Mouse (Mus musculus) embryonic facial prominence, embryonic 15.5 days (tissue): ENCODE measurements around the gene Col4a1. TPM values are rescaled to one million over a fixed set of nuclear protein-coding genes. Genes with fewer than 3 reads are reported as not detected.

Source experiments
- ATAC-seq: fragments of 200-750 bp; cut with Nextera tagmentation; 2 replicates; pipeline ENCODE4 v1.8.0; 2017; ENCODE audit warnings: low read depth, moderate TSS enrichment; ENCODE audit not compliant: insufficient number of reproducible peaks, low FRiP score, low TSS enrichment
- H3K27ac ChIP-seq: fragments of 300-500 bp; sonication (generic); replicated peaks from 2 replicates; pipeline ENCODE4 v1.5.1; 2015; ENCODE audit warnings: mild to moderate bottlenecking, inconsistent platforms
- H3K27me3 ChIP-seq: fragments of 300-500 bp; sonication (generic); 2 replicates; pipeline ENCODE4 v1.6.1; 2015; ENCODE audit warnings: inconsistent platforms
- H3K36me3 ChIP-seq: fragments of 300-500 bp; sonication (generic); 2 replicates; pipeline ENCODE4 v1.6.1; 2015; ENCODE audit warnings: mild to moderate bottlenecking, inconsistent platforms
- H3K4me1 ChIP-seq: fragments of 300-500 bp; sonication (generic); 2 replicates; pipeline ENCODE4 v1.6.1; 2015; ENCODE audit warnings: inconsistent platforms
- H3K4me2 ChIP-seq: fragments of 300-500 bp; sonication (generic); replicated peaks from 2 replicates; pipeline ENCODE4 v1.6.1; 2015; ENCODE audit warnings: mild to moderate bottlenecking, inconsistent platforms
- H3K4me3 ChIP-seq: fragments of 300-500 bp; sonication (generic); replicated peaks from 2 replicates; pipeline ENCODE4 v1.5.1; 2015; ENCODE audit warnings: mild to moderate bottlenecking, inconsistent platforms
- H3K9ac ChIP-seq: fragments of 300-500 bp; sonication (generic); 2 replicates; pipeline ENCODE4 v1.6.1; 2015; ENCODE audit warnings: inconsistent platforms
- H3K9me3 ChIP-seq: fragments of 300-500 bp; sonication (generic); replicated peaks from 2 replicates; pipeline ENCODE4 v1.6.1; 2016; ENCODE audit warnings: inconsistent platforms
- WGBS: fragments of 180-500 bp; shearing (Covaris S2); methylation state at CpG from one replicate; pipeline ENCODE4 v1.1.7; 2015; 5-methylcytosine and 5-hydroxymethylcytosine counted together
- polyA plus RNA-seq: library from polyadenylated mRNA; unstranded; fragments of >200 nt; fragmentation: Nextera tagmentation; extraction: Ambion mirVana; gene quantifications from 2 replicates; pipeline ENCODE4 v1.2.1, GENCODE M21; 2015

The Col4a1 gene
- polyA plus RNA-seq, 1 experiment from 2014 or later, result 200 TPM

DNA sequence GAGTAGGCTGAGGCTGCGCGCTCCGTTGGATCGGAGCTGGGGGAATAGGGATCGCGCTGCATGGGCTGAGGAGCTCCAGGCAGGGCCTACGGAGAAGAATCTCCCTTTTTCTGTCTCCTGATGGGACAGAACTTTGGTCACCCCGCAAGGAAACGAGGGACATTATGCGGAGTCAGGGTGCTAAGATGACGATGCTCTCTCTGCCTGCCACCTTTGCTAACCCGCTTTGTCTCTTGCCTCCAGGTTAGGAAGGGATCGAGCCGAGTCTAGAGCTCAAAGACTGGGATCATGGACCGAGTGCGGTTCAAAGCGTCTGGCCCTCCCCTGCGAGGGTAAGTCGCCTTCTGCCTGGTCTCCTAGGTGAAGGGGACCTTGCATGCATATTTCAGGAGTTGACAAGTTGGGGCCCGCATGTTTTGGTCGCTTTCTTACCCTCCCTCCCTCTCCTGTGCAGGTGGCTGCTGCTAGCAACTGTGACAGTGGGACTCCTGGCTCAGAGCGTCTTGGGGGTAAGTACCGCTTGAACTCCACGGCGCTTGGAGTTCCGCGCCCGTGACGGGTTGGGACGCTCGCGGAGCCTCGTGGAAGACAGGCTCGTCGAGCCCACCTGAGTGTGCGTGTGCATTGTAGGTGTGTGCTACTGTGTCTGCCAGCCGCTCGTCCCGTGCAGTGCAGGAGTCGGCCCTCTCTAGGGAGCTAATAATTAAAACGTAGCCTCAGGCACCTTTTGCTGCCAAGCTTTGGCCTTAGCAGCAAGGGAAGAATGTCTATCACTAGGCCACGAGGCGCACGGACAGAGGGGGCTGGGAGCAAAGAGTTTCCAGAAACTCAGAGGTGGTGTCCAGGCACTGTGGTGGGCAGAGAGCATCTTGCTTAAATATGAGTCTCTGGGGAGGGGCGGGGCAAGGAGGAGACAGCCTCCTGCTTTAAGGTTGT lies 818 bp upstream of the Col4a1 start:
- H3K9ac ChIP-seq, result peak overlapping the region; percentile 85
- 3% methylated on average over 45 of the region's 45 CpGs for WGBS
- no peaks in the 10 kb centered on the region for H3K27me3 ChIP-seq
- H3K36me3 ChIP-seq, result 0 out of 2 replicates have a peak, but pooled peaks cover 3% of the 10 kb centered on the region
- ATAC-seq, result peak; percentile 37; the same call in 1 of the 2 replicates
- peaks cover 54% of the 10 kb centered on the region for H3K4me1 ChIP-seq
- peak overlapping the region; percentile 80 for H3K4me3 ChIP-seq
- no peaks in the 10 kb centered on the region for H3K9me3 ChIP-seq
- H3K27ac ChIP-seq, result peak overlapping the region; percentile 93
- peak overlapping the region; percentile 88 for H3K4me2 ChIP-seq

DNA sequence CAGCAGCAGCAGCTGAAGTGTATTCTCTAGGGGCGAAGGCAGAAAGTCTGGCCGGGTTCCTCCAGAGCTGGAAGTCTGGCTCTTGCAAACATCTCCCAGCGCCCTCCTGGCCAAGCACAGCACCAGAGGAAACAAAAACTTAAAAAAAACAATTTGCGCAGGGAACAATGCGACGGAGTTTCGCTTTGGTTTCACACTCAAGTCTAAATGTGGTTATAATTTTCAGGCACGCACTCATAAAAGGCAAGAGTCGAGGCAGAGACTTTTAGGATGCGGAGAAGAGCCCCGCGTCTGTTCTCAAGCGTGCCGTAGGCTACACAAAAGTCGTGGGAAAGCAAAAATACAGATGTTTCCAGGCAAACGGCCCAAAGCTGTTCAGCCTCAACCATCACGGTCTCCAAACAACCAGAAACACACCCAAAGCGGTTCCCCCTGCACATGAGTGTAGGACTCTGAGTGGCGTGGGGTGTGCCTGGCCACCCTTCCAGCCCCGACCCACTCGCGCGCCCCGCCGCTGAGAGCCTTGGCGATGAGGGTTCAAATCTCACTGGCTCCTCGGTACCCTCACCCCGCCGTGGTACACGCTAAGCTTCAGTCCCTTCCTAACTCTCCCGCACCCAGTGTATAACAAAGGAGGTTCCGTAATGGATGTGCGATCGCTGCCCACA lies 811 bp downstream of the Col4a1 start:
- ATAC-seq, result peak; percentile 26
- peak overlapping the region; percentile 85 for H3K9ac ChIP-seq
- H3K36me3 ChIP-seq, result 0 out of 2 replicates have a peak, but pooled peaks cover 3% of the 10 kb centered on the region
- peak overlapping the region; percentile 88 for H3K4me2 ChIP-seq
- no peaks in the 10 kb centered on the region for H3K27me3 ChIP-seq
- peaks cover 61% of the 10 kb centered on the region for H3K4me1 ChIP-seq
- H3K9me3 ChIP-seq, result no peaks in the 10 kb centered on the region
- WGBS, result 1% methylated on average over 34 of the region's 34 CpGs
- peak overlapping the region; percentile 80 for H3K4me3 ChIP-seq
- peak overlapping the region; percentile 93 for H3K27ac ChIP-seq

DNA sequence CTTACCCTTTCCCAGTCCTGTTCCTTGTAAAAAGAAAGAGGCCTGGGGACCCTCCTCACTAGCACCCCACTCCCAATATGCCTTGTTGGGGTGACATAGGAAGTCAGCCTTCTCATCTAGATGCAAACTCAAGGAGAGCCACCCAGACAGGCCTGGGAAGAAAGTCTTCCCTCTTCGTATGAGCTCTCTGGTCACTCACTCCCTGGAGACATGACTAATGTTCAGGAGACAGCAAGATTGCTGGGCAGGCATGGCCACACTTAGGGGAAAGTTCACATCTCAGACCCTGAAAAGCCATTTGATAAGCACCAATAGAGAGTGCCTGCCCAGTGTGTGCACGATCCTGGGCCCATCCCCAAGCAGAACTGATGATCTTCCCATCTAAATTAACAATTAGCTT lies 2.6 kb downstream of the Col4a1 start:
- H3K4me2 ChIP-seq, result peak overlapping the region; percentile 88
- H3K4me3 ChIP-seq, result peak overlapping the region; percentile 12; the same call in 1 of the 2 replicates
- H3K9me3 ChIP-seq, result no peaks in the 10 kb centered on the region
- H3K9ac ChIP-seq, result no peak overlapping the region
- 70% methylated on average over 2 of the region's 2 CpGs for WGBS
- H3K27ac ChIP-seq, result no peak overlapping the region; the same call in 1 of the 2 replicates
- H3K27me3 ChIP-seq, result no peaks in the 10 kb centered on the region
- no peak for ATAC-seq
- H3K4me1 ChIP-seq, result peaks cover 55% of the 10 kb centered on the region
- H3K36me3 ChIP-seq, result 0 out of 2 replicates have a peak, but pooled peaks cover 3% of the 10 kb centered on the region

DNA sequence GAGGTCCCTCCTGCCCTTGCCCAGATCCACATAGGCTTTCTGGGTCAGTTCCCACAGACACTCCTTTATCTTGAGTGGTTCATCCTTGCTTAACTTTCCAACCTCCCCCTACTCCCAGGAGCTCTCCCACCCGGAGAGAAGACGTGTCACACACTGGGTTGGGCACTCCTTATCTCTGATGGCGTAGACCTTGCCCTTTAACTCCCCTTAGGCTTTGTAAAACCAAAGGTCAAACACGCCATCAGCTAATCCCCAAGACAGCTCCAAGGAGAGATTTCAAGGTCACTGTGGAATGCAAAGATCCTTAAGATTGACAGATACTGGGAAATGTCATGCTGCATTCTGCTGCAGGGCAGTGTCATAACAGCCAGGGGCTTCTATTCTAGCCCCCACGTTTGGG lies 3.4 kb downstream of the Col4a1 start:
- Histone ChIP-seq H3K36me3 (0 out of 2 replicates have a peak, but pooled peaks cover 3% of the 10 kb centered on the region), H3K4me2 (0 out of 2 replicates have a peak overlapping the region, but pooled peaks have one; percentile 88), H3K27ac (0 out of 2 replicates have a peak overlapping the region, but pooled peaks have one; percentile 5), H3K27me3 (no peaks in the 10 kb centered on the region), H3K9me3 (no peaks in the 10 kb centered on the region), H3K4me1 (peaks cover 47% of the 10 kb centered on the region), H3K9ac (no peak overlapping the region), H3K4me3 (no peak overlapping the region)
- no peak for ATAC-seq
- 70% methylated on average over 5 of the region's 5 CpGs for WGBS

DNA sequence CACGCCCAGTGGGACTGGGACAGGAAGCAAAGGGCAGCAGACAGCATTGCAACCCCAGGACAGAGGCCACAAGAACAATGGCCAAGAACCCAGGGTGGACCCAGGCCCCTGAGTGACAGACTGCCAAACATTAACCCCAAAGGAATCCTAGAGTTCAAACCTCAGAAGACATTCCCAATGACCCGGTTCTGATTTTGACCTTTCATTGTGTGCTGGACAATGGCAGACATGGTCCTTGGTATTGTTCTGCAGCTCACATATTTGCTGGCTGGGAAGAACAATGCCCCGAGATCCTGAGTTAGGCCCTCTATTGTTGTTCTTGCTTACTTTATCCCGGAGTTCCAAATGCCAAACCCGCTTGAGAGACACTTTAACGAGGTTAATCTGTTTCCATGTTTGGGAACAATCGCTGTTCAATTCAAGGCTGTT lies 4.0 kb downstream of the Col4a1 start:
- Histone ChIP-seq H3K27ac (no peak overlapping the region), H3K4me3 (no peak overlapping the region), H3K9me3 (no peaks in the 10 kb centered on the region), H3K9ac (no peak overlapping the region), H3K36me3 (0 out of 2 replicates have a peak, but pooled peaks cover 3% of the 10 kb centered on the region), H3K4me1 (peaks cover 40% of the 10 kb centered on the region), H3K27me3 (no peaks in the 10 kb centered on the region), H3K4me2 (no peak overlapping the region)
- ATAC-seq, result no peak
- WGBS, result 67% methylated on average over 7 of the region's 7 CpGs

- 0 out of 2 replicates have a peak, but pooled peaks cover 3% of the 10 kb centered on the region for H3K36me3 ChIP-seq
- no peaks in the 10 kb centered on the region for H3K27me3 ChIP-seq
- no peak overlapping the region for H3K4me2 ChIP-seq
- no peak overlapping the region for H3K4me3 ChIP-seq
- peaks cover 35% of the 10 kb centered on the region for H3K4me1 ChIP-seq
- H3K9ac ChIP-seq, result no peak overlapping the region
- no peak overlapping the region for H3K27ac ChIP-seq
- H3K9me3 ChIP-seq, result no peaks in the 10 kb centered on the region
- WGBS, result 80% methylated on average over 7 of the region's 7 CpGs
- ATAC-seq, result no peak
Measured at GRCm38 (mm10) chr8:11307451-11307850, 5.2 kb downstream of the Col4a1 start.

GRCm38 (mm10) chr8:11305539-11305938 lies 7.1 kb downstream of the Col4a1 start:
- H3K27ac ChIP-seq, result no peak overlapping the region

GRCm38 (mm10) chr8:11304027-11304601 lies 8.5 kb downstream of the Col4a1 start:
- Histone ChIP-seq H3K36me3 (0 out of 2 replicates have a peak, but pooled peaks cover 3% of the 10 kb centered on the region), H3K9ac (no peak overlapping the region), H3K4me1 (peaks cover 21% of the 10 kb centered on the region), H3K27ac (no peak overlapping the region), H3K27me3 (no peaks in the 10 kb centered on the region), H3K4me2 (no peak overlapping the region), H3K4me3 (no peak overlapping the region), H3K9me3 (no peaks in the 10 kb centered on the region)
- WGBS, result 83% methylated on average over 6 of the region's 6 CpGs
- ATAC-seq, result no peak

More at GRCm38 (mm10) chr8:11305539-11305938, 7.1 kb downstream of the Col4a1 start:
- WGBS, result 88% methylated on average over 1 of the region's 1 CpGs
- Histone ChIP-seq H3K4me2 (no peak overlapping the region), H3K4me1 (peaks cover 19% of the 10 kb centered on the region), H3K27me3 (no peaks in the 10 kb centered on the region), H3K36me3 (0 out of 2 replicates have a peak, but pooled peaks cover 3% of the 10 kb centered on the region), H3K4me3 (no peak overlapping the region), H3K9ac (no peak overlapping the region), H3K9me3 (no peaks in the 10 kb centered on the region)
- ATAC-seq, result no peak

- H3K27me3 ChIP-seq, result no peaks in the 10 kb centered on the region
- ATAC-seq, result no peak
- 78% methylated on average over 8 of the region's 8 CpGs for WGBS
- H3K4me3 ChIP-seq, result no peak overlapping the region
- H3K9ac ChIP-seq, result no peak overlapping the region
- no peaks in the 10 kb centered on the region for H3K9me3 ChIP-seq
- no peak overlapping the region for H3K4me2 ChIP-seq
- peaks cover 38% of the 10 kb centered on the region for H3K4me1 ChIP-seq
- H3K36me3 ChIP-seq, result no peaks in the 10 kb centered on the region
- no peak overlapping the region for H3K27ac ChIP-seq
Measured at GRCm38 (mm10) chr8:11300436-11300835, 12.2 kb downstream of the Col4a1 start.

GRCm38 (mm10) chr8:11299317-11299602 lies 13.4 kb downstream of the Col4a1 start:
- Histone ChIP-seq H3K36me3 (no peaks in the 10 kb centered on the region), H3K4me1 (peaks cover 38% of the 10 kb centered on the region), H3K27me3 (no peaks in the 10 kb centered on the region), H3K27ac (peak overlapping the region; percentile 65), H3K4me3 (no peak overlapping the region), H3K9me3 (no peaks in the 10 kb centered on the region), H3K4me2 (no peak overlapping the region), H3K9ac (no peak overlapping the region)
- ATAC-seq, result no peak
- WGBS, result 30% methylated on average over 3 of the region's 3 CpGs
